Mouse (Mus musculus) testis, adult 2 months (tissue): ENCODE measurements around the gene Frat1.

Source experiments
- CTCF ChIP-seq: fragments of 200-500 bp; IDR thresholded peaks from 2 replicates; pipeline ENCODE4 v1.5.1; 2012; ENCODE audit warnings: low read depth, mild to moderate bottlenecking, inconsistent platforms, low read length, moderate library complexity; ENCODE audit not compliant: control insufficient read depth, insufficient read depth, insufficient replicate concordance
- POLR2A ChIP-seq: fragments of 200-500 bp; IDR thresholded peaks from 2 replicates; pipeline ENCODE4 v1.6.1; 2012; ENCODE audit warnings: low read depth, mild to moderate bottlenecking, inconsistent platforms, low read length, moderate library complexity; ENCODE audit not compliant: control insufficient read depth

- no peak for TF ChIP-seq CTCF
- no peak for TF ChIP-seq POLR2A
Observed at GRCm38 (mm10) chr19:41810074-41810473, 19.7 kb upstream of the Frat1 start.
